Mouse (Mus musculus): Measurements from ENCODE around the gene Top2a.
"Not testable (repeated sequence)": the region's sequence is repeated elsewhere in the genome, so short reads cannot be mapped to it uniquely, and the experiment has no call there.

Gene Top2a

GRCm38 (mm10) chr11:99041051-99041729, 17.2 kb upstream of the Top2a start, which contains the start of gene Igfbp4:
Gene Igfbp4 (plus strand): TSS chr11:99041244.
- no peak for DNase-seq (ENCODE audit: low read depth, low spot score)

GRCm38 (mm10) chr11:99040346-99040974, 16.5 kb upstream of the Top2a start:
- DNase-seq (ENCODE audit: low read depth, low spot score) = no peak

- peak; percentile 87 for DNase-seq (ENCODE audit: low read depth, low spot score)
Observed at GRCm38 (mm10) chr11:99039782-99040181, 15.8 kb upstream of the Top2a start.

- no peak for DNase-seq (ENCODE audit: low read depth, low spot score)
Observed at GRCm38 (mm10) chr11:99036254-99036653, 12.3 kb upstream of the Top2a start.

- DNase-seq (ENCODE audit: low read depth, low spot score) = no peak
Observed at GRCm38 (mm10) chr11:99035350-99035749, 11.4 kb upstream of the Top2a start.

- no peak for DNase-seq (ENCODE audit: low read depth, low spot score)
Observed at GRCm38 (mm10) chr11:99026899-99027440, 3.0 kb upstream of the Top2a start.

GRCm38 (mm10) chr11:99025878-99026277, 1.9 kb upstream of the Top2a start:
- DNase-seq (ENCODE audit: low read depth, low spot score) = no peak

- DNase-seq (ENCODE audit: low read depth, low spot score) = no peak
Observed at GRCm38 (mm10) chr11:99024468-99025134, 612 bp upstream of the Top2a start.

GRCm38 (mm10) chr11:99023094-99023493, 895 bp downstream of the Top2a start:
- no peak for DNase-seq (ENCODE audit: low read depth, low spot score)

- DNase-seq (ENCODE audit: low read depth, low spot score) = no peak
Observed at GRCm38 (mm10) chr11:99022384-99022933, 1.5 kb downstream of the Top2a start.

GRCm38 (mm10) chr11:99019844-99020243, 4.1 kb downstream of the Top2a start:
- no peak for DNase-seq (ENCODE audit: low read depth, low spot score)

- no peak for DNase-seq (ENCODE audit: low read depth, low spot score)
Observed at GRCm38 (mm10) chr11:99013856-99014255, 10.1 kb downstream of the Top2a start.

GRCm38 (mm10) chr11:99010706-99011105, 13.3 kb downstream of the Top2a start:
- DNase-seq (ENCODE audit: low read depth, low spot score) = no peak

- DNase-seq (ENCODE audit: low read depth, low spot score) = no peak
Observed at GRCm38 (mm10) chr11:99010124-99010523, 13.9 kb downstream of the Top2a start.

GRCm38 (mm10) chr11:99006788-99007187, 17.2 kb downstream of the Top2a start:
- no peak for DNase-seq (ENCODE audit: low read depth, low spot score)

GRCm38 (mm10) chr11:98999243-98999642, 24.7 kb downstream of the Top2a start:
- no peak for DNase-seq (ENCODE audit: low read depth, low spot score)

GRCm38 (mm10) chr11:98998776-98999175, 25.2 kb downstream of the Top2a start:
- DNase-seq (ENCODE audit: low read depth, low spot score) = no peak

GRCm38 (mm10) chr11:98997659-98998058, 26.3 kb downstream of the Top2a start:
- DNase-seq (ENCODE audit: low read depth, low spot score) = no peak

GRCm38 (mm10) chr11:98995987-98996386, 28.0 kb downstream of the Top2a start:
- DNase-seq (ENCODE audit: low read depth, low spot score) = no peak

GRCm38 (mm10) chr11:98990866-98991265, 33.1 kb downstream of the Top2a start:
- no peak for DNase-seq (ENCODE audit: low read depth, low spot score)

GRCm38 (mm10) chr11:98988260-98988659, 35.7 kb downstream of the Top2a start:
- not testable (repeated sequence) for DNase-seq (ENCODE audit: low read depth, low spot score)

- DNase-seq (ENCODE audit: low read depth, low spot score) = no peak
Observed at GRCm38 (mm10) chr11:98985542-98985941, 38.4 kb downstream of the Top2a start.
